Mouse (Mus musculus) left cerebral cortex, postnatal 4 days (tissue): ENCODE measurements at regions not wholly inside any gene's neighbourhood (a gene's known extent, or its start where the extent isn't known, plus 50 kb on each side); places are given as distances from the start of the nearest gene placed in this dataset.

Experiments used
- DNase-seq: peaks from one replicate; pipeline ENCODE4 v3.0.0-alpha.2; 2022
- intact Hi-C: fragments of 180-260 bp; cut with DNase I; formaldehyde crosslinking; loops from one replicate; pipeline ENCODE4 v1.15.1; 2025

DNA sequence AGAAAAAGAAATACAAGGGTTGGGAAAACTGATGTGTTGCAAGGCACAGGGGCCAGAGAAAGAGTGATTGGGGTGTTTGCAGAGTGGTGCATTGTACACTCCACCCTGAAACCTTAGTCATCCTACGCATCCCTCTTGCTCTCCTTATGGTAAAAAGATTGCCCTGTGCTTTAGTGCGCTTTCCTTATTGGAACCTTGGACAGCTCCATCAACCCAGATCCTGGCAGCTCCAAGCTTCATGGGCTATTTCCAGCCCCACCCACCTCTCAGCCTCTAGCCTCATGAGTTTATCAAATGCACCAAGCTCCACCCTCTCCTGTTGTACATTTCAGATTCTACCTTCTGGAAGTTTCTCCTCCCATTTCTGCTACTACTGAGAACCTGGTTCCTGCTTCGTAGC is 167.3 kb downstream of the Cct6b start:
- intact Hi-C loops = no loop called here
- no peak for DNase-seq

DNA sequence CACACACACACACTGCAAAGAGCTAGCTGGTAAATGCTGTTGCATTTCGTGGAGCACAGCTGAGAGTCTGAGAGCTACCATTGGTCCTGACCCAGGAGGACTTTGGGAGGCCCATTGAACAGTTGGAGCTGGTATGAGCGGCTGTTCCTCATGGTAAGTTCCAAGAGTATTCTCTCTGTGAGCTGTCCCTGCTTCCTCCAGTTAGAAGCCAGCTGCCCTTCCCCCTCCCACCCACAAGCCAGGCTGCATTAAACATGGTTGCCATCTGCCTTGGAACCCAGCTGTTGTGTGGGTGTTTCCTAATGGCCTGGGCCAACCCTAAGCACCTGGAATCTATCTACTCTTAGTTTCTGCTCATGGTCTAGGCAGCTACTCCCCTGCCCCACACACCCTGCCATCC is 174.4 kb downstream of the Cct6b start:
- intact Hi-C loops = no loop called here
- no peak for DNase-seq

DNA sequence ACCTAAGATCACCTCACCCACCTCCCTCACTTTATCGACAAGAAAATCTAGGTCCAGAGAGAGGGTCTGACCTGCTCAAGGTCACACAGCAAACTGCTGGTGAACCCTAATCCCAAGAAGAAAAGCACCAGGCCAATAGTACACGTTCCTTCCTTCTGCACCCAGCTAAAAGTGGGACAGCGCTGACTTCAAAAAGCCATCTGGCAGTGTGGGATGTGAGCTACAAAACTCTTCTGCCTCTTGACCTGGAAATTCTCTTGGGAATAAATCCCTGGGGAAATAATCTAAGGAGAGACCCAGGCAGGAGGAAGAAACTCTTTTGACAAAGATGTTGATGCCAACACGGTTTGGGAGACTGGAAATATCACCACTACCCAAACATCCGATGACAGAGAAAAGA is 175.4 kb downstream of the Cct6b start:
- intact Hi-C loops = no loop called here
- no peak for DNase-seq

DNA sequence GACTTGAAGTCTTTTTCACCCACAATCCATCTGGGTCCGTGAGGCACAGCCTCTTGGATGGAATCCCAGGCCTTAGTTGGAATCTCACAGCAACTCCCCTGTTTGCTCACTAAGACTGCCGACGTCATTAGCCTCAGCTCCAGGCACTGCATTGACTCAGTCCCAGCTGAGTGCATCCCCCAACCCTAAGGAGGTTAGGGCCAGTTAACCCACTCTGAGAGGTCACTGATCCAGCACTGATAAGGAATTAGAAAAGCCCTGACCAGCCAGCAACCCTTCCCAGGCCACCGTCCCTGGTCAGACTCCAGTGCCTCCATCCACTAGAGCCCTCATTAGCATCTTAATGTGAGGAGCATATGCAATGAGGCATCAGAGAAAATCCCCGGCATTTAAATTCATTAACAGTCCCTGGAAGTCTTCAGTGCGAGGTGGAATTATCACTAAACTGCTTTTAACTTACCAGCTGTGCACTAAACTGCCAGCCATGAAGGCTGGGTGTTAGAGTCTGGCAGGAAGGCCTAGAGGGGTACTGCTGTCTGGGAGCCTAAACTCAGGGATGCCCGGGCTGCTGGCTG is 184.2 kb downstream of the Cct6b start:
- intact Hi-C loops = no loop called here
- DNase-seq = no peak

DNA sequence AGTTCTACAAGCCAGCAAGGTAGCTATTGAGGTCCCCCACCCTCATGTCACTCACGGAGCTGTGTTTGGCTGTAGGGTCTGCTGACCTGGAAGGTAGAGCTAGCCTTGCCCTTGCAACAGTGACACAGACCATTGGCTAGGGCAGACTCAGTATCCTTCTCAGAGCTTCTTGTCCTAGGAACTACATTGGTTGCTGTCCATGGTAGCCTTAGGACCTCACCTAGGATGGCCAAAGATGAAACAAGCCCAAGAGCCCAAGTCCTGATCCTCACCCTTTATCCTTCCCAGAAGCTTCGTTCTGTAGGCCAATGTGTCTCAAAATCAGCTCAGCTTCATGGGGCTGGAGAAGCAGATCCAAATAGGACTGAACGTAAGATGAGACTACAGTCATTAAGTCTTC is 187.3 kb downstream of the Tmem132e start:
- intact Hi-C loops = no loop called here
- no peak for DNase-seq

DNA sequence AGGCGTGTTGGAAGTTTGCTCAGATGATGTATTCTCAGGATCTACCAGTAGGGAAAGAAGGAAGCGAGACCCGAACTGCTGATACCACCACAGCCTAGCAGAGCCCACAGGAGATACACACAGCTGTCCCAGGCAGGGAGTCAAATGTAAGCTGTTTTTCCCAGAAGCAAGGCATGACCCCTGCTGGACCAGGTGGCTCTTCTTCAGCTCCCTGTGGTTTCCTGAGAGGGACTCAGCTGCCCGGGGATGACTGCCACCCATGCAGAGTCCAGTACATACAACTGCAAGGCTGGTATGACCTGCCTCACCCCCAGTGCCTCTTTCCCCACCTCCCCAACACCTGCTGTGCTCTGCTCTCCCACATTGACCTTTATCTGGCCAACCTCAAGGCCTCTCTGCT is 184.4 kb downstream of the Tmem132e start:
- intact Hi-C loops = no loop called here
- no peak for DNase-seq

DNA sequence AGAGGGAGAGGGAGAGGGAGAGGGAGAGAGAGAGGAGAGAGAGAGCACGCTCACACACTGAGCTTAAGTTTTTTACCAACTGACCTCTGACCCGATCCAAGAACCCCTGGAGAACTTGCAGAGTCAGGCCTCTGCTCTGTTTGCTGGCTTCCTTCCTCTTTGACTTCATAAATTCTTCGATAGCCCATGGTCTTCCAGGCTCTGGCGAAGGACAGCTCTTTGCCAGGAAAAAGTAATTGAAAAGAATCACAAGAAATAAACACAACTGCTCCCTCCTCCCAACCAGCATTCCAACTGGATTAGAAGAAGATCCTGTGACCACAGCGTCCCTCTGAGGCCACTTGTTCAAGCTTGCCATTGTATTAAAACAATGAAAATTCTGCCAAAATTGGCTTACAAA is 182.8 kb downstream of the Tmem132e start:
- no peak for DNase-seq
- intact Hi-C loops = no loop called here

DNA sequence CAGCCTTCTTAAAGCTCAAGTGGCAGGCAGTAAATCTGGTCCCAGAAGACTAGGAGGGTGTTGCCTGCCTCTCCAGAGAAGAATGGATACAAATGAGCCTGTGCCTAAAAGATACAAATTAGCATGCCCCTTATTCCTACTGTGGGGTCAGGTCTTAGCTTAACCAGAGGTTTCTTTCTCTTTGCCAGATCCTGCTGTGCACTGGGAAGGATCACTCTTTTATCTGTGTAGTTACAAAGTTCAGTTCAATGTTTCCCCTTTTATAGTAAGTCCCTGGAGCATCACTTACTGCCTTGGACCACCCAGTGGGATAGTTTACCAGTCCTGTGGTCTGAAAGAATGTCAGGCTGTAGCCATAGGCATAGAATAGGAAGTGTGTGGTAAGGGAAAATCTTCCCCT is 181.1 kb downstream of the Tmem132e start:
- DNase-seq = no peak
- intact Hi-C loops = no loop called here

DNA sequence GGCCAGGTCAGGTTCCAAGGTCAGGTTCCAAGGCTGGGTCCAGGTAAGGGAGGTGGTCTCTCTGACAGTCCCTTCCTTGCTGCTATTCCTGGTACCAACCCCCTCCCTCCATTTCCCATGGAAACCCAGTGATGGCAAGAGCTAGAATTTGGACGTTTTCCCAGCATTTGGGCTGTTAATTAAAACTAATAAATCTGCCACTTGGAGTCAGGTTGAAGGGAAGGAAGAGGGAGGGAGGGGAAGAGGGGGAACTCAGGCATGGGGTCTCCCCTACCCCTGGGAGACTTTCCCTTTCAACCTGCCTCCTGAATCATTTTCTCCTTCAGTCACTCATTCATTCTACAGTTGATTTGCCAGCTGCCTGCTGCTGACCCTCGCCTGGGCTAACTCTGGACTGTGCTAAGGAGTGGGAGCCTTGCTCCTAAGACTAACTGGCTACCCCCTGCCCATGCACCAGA is 179.5 kb downstream of the Tmem132e start:
- intact Hi-C loops = no loop called here
- peak; percentile 38 for DNase-seq

DNA sequence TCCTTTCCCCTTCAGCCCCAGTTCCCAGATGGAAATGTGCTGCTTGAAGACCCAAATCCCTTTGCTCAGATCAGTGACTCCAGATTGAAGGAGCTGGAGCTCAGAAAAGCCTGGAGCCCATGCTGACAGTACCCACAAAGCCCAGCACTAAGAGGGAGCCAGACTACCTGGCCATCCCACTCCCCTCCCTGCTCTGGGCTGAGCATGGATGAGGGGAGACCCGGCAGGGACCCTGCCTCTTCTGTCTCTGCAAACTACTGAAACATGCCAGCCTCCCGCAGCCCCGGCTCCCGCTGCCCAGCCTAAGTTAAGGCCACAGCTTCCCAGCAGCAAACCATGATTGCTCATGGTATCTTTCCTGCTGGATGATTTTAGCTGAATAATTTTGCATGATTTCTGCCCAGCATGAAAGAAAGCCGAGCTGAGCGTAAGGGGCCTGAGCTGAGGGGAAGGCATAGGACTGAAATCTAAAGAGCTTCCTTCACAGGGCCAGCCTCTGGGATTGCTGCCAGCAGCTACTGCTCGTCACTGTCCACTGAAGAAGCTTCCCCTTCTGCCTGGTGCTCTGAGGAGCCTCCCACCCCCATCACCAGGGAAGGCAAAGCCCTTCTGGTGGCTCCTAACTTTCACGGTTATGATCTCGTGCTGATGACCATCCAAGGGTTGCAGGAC is 178.4 kb downstream of the Tmem132e start:
- DNase-seq = peak; percentile 90
- intact Hi-C loops = no loop called here

DNA sequence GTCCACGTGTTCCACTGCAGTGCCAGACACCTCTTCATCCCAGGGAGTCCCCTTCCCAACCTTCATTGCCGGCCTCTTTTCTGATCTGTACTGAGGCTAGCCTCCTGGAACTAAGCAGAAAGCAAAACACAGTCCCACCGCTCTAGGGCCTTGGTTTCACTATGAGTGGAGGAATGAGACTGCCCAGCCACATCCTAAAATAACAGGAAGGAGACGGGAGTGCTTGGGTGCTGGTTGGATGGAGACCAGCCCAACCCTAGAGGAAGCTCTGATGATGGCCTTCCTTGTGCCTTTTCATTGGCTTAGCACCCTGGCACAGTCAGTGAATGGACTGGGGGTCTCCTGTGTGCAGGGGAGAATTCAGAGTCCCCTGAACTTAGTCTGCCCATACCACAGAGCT is 177.4 kb downstream of the Tmem132e start:
- no peak for DNase-seq
- intact Hi-C loops = no loop called here

DNA sequence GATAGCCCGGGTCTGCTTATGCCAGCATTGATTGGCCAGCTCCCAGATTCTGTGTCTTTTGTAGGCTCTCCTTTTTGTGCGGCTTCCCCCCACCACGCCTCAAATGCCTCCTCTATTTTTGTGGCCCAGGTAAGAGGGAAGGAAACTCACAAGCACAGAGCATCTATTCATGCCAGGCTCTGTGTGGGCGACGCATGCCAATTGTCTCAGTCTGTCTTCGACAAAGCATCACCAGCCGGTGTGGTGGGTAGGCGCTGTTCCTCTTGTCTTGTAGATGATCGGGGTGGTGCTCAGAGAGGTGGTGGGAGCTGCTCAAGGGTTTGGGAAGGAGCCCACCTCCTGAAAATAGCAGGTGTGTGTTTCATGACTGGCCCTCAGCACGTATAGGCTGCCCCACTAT is 175.5 kb downstream of the Tmem132e start:
- DNase-seq = no peak
- intact Hi-C loops = no loop called here

DNA sequence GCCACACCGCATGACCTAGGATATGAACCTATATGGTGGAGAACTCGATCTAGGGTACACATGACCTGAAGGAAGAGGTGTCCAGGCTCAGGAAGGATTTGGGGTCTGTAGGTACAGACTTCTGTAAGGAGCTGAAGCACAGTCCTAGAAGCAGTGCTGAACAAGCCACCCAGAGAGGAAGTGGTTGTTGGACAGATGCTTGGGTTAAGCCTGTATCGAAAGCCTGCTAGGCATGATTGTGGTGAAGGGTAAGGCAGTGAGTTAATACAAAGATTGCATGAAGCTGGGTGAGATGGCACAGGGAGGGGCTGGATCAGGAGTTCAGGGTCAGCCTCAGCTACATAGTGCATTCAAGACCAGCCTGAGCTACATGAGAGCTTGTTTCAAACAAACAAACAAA is 153.3 kb downstream of the Tmem132e start:
- intact Hi-C loops = no loop called here
- DNase-seq = no peak

DNA sequence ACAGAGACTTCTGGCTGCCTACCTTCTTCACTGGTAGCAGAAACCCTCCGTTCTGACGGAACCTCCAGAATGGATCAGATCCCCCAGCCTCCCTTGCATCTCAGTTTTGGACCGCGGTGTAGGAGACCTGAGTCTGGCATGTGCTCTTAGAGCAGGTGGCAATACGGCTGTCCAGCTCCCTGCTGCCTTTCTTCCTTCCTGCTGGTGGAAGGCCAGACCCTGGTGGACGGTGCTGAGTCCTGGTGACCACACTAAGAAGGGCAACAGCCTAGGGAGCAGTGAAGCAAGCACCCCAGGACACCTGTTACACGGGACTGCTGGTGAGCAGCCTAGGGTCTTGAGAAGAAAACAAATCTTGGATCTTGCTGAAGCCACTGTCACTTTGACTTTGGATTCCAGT is 152.7 kb downstream of the Tmem132e start:
- intact Hi-C loops = no loop called here
- no peak for DNase-seq

DNA sequence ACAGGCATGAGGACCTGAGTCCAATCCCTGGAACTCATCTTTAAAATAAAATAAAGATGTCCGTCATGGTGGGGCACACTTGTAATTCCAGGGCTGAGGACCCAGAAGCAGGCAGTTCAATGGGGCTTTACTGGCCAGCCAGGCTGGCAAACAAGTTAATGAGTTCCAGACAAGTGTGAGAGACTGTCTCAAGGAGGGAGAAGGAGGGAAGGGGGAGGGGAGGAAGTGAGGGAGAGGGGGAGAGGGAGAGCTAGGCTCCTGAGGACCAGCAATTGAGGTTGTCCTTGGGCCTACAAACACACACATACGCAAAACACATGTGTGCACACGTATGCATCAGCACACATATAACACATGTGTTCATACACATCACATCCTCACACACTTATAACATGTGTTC is 149.2 kb downstream of the Tmem132e start:
- no peak for DNase-seq

DNA sequence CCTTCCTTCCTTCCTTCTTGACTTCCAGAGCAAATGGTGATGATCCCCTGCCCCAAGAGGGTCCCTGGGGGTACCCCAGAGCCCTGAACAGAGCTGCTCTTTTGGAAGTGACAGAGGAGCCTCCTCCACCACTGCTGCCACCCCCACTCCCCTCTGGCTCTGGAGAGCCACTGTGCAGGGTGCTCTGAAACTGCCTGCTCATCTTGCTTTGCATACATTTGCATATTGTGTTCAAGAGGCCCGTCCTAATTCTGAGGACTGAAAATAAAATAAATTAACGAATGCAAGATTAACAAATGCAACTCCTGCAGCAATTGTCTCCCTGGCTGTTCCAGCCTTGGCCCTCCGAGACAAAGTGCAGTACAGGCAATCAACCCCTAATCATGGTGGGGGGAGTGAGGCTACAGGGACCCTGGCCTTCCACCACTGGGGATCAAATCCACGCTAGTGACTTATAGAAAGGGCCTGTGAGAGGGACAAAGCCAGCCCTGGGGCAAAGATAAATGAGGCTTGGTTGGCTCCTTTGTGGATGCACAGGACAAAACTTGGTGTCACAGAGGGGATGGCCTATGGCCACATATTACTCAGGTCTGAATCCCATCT is 134.6 kb downstream of the Tmem132e start:
- intact Hi-C loops = no loop called here
- DNase-seq = no peak

More for the DNA sequence above, 149.2 kb downstream of the Tmem132e start:
- intact Hi-C loops = no loop called here

DNA sequence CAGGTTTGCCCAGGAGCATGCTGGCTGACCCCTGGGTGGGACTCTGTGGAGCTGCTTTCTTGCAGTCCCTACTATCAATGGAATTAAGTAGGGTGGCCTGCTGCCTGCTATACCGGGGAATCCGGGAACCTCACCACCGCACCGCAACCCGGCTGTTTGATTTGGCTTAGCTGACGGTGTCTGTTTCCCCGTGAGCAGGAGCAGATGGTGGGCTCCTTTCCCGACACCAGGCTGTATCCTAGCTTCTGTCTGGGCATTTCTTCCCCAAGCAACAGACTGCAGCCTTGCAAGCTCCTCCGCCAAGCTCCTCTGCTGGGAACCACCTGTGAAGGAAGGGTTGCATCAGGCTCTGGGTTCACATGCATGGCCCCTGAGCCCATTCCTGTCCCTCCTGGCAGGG is 132.7 kb downstream of the Tmem132e start:
- DNase-seq = peak; percentile 84
- intact Hi-C loops = no loop called here

DNA sequence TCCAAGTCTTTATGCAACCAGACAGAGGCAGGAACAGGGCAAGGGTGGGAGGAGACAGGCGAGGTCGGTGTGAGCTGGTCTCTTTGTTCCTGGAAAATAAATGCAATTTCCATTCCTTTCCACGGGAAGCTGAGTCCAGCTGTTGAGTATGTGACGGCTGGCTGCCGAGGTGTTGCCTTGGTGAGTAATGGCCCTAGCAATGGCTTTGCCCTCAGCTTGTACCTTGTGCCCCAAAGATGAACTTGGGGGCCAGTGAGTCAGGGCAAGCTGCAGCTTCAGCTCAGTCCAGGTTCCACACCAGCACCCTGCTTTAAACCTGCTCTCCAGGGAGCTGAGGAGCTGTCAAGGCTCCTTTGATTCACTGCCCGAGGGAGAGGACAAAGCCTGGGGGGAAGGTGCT is 130.0 kb downstream of the Tmem132e start:
- intact Hi-C loops = no loop called here
- DNase-seq = no peak

DNA sequence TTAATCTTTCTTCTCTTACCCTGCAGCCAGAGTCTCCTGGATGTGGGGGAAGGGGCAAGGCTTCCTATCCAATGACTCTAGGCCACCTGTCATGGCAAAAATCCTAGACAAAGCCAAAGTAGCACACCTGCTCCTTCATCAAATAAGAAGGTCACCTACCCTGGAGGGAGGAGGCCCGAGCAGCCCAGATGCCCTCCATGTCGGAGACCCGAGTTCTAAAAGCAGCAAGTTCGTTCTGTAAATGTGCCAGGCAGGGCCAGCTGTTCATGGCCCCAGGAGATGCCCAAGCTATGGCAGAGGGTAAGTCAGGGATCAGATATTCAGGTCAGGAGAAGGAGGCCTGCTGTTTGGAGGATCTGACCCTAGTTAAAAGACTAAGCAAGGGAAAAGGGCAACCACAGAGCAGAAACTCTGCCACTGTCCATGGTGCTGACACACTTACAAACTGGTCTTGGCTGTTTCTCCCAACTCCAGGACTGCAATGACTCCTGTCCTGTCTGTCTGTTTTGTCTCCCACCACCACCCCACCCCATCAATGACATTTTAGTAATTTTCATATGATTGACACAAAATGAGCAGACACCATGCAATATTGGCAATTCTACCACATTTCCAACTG is 125.9 kb downstream of the Tmem132e start:
- intact Hi-C loops = no loop called here
- DNase-seq = no peak

DNA sequence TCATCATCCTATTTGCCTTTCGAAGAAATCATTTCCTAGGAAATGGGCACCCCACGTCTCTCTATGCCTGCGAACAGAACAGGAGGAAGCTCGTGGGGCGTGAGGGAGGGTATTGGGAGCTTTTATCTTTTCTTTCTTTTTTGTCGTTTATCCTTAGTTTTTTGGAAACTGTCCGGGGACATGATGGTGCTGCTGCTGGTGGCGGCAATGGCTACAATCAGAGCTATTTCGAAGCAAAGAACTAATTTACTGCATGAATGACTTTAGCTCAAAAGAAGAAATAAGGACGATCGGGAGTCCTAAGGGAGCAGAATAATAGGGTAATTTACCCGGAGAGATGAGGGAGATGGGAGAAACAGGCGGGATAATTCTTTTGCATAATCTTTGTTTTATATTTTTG is 119.9 kb downstream of the Tmem132e start:
- intact Hi-C loops = no loop called here
- no peak for DNase-seq
